ENCODE assay signal across 18 mouse cellular contexts in genomic region chr9:53472806-53473518, GRCm38 (mm10).
DNase-seq lines count a peak whose midpoint lies in the region; ATAC-seq and TF ChIP-seq lines count a peak whose summit lies in the region.
"Had no signal": no experiment of that assay in that cellular context is flagged by ENCODE, and none has a peak within 500 bp of the region (broad histone marks: within the 10 kb centered on the region; RNA-seq: fewer than 3 reads in every experiment).

No protein-coding gene starts in this region.

- H3K9ac ChIP-seq in heart, embryonic 14.5 days (ENCODE audit: low read length): no peak overlapping the region
- no peak overlapping the region for H3K9ac ChIP-seq in lung, embryonic 14.5 days
- H3K9ac ChIP-seq: embryonic facial prominence, embryonic 12.5 days; hindbrain, embryonic 14.5 days; intestine, embryonic 15.5 days had no signal

- peak overlapping the region; percentile 14 to 50; a peak in 2 of 4 replicates for H3K27ac ChIP-seq in heart, embryonic 14.5 days (replicated peaks in 1 of 2; ENCODE audit: control insufficient read depth in 1 of 2, insufficient read depth in 1 of 2, low read depth in 2 of 2, low read length in 2 of 2)
- H3K27ac ChIP-seq in lung, embryonic 14.5 days (ENCODE audit: low read depth): peak overlapping the region; percentile 75
- H3K27ac ChIP-seq: embryonic facial prominence, embryonic 12.5 days; hindbrain, embryonic 10.5 days; hindbrain, embryonic 14.5 days; intestine, embryonic 15.5 days had no signal

- H3K4me1 ChIP-seq in heart, embryonic 14.5 days (ENCODE audit: control insufficient read depth in 2 of 2, insufficient read depth in 2 of 2, low read length in 2 of 2): peaks cover 2 to 5% of the 10 kb centered on the region in 2 experiments; a peak in 2 of 4 replicates
- no peaks in the 10 kb centered on the region for H3K4me1 ChIP-seq in lung, embryonic 14.5 days (ENCODE audit: insufficient read depth)
- H3K4me1 ChIP-seq: embryonic facial prominence, embryonic 12.5 days; hindbrain, embryonic 10.5 days; intestine, embryonic 15.5 days had no signal

- no peaks in the 10 kb centered on the region for H3K27me3 ChIP-seq in heart, embryonic 14.5 days (ENCODE audit: control insufficient read depth, insufficient read depth, low read length)
- no peaks in the 10 kb centered on the region for H3K27me3 ChIP-seq in lung, embryonic 14.5 days (ENCODE audit: insufficient read depth, low read length)
- H3K27me3 ChIP-seq: embryonic facial prominence, embryonic 12.5 days; intestine, embryonic 15.5 days had no signal

- H3K4me3 ChIP-seq in heart, embryonic 14.5 days (ENCODE audit: control insufficient read depth in 1 of 2, insufficient read depth in 1 of 2, low read depth in 1 of 2, low read length in 2 of 2): no peak overlapping the region
- no peak overlapping the region for H3K4me3 ChIP-seq in lung, embryonic 14.5 days (ENCODE audit: low read depth, low read length)
- H3K4me3 ChIP-seq: embryonic facial prominence, embryonic 12.5 days; hindbrain, embryonic 10.5 days; intestine, embryonic 15.5 days had no signal

- H3K9me3 ChIP-seq in heart, embryonic 14.5 days (ENCODE audit: control insufficient read depth, low read length): no peaks in the 10 kb centered on the region
- no peaks in the 10 kb centered on the region for H3K9me3 ChIP-seq in lung, embryonic 14.5 days (ENCODE audit: low read depth, low read length)
- H3K9me3 ChIP-seq: embryonic facial prominence, embryonic 12.5 days; hindbrain, embryonic 10.5 days; intestine, embryonic 15.5 days had no signal

- H3K4me2 ChIP-seq in heart, embryonic 14.5 days (ENCODE audit: low read length): peak overlapping the region; percentile 40; the same call in 1 of the 2 replicates
- H3K4me2 ChIP-seq in lung, embryonic 14.5 days: 0 out of 2 replicates have a peak overlapping the region, but pooled peaks have one; percentile 10
- H3K4me2 ChIP-seq: embryonic facial prominence, embryonic 12.5 days; hindbrain, embryonic 14.5 days; intestine, embryonic 15.5 days had no signal

- no peak for ATAC-seq in heart, embryonic 14.5 days (ENCODE audit: insufficient number of reproducible peaks, insufficient read depth, low FRiP score, low read depth)
- ATAC-seq in lung, embryonic 14.5 days (ENCODE audit: insufficient read depth): peak; percentile 80
- ATAC-seq: forebrain, embryonic 16.5 days; intestine, embryonic 15.5 days had no signal

- WGBS in heart, embryonic 14.5 days: 20% methylated on average over 9 of the region's 9 CpGs
- 74% methylated on average over 9 of the region's 9 CpGs for WGBS in lung, embryonic 14.5 days

- TF ChIP-seq CTCF in lung, embryonic 14.5 days (IDR thresholded peaks at IDR 0.05; ENCODE audit: low read depth): no peak

- no peak for DNase-seq in heart, adult 11 months
- peak; percentile 49 for DNase-seq in lung, embryonic 14.5 days
- DNase-seq in lung, adult 18-20 months: no peak
- DNase-seq in R1 (ENCODE audit: low read depth, low spot score): peak; percentile 29
- DNase-seq in ZHBTc4 (ENCODE audit: low read depth, low spot score): peak; percentile 14
- DNase-seq in adrenal gland, postnatal 25 days: no peak
- DNase-seq: adrenal gland, postnatal 10 days; cerebellum, adult 11-12 months; cerebellum, adult 9-10 months; cerebellum, postnatal 25 days; gastrocnemius, postnatal 10 days; kidney, adult 18-20 months had no signal

- peaks cover 12% of the 10 kb centered on the region for H3K36me3 ChIP-seq in heart, embryonic 14.5 days (ENCODE audit: control insufficient read depth, insufficient read depth, low read length)
- peaks cover 14% of the 10 kb centered on the region; the same call in 1 of the 2 replicates for H3K36me3 ChIP-seq in lung, embryonic 14.5 days (ENCODE audit: insufficient read depth)
- H3K36me3 ChIP-seq: intestine, embryonic 15.5 days had no signal

Comparison
In these comparisons a context has a peak if more than half of its experiments do, and no peak if none do; other contexts are left out.
1. DNase-seq: peak in lung, embryonic 14.5 days (single experiment), R1 (single experiment) and ZHBTc4 (single experiment); none in heart, adult 11 months (single experiment), lung, adult 18-20 months (0 of 2) and adrenal gland, postnatal 25 days (single experiment).